Mouse (Mus musculus): ENCODE results near the gene Ccser1.
"Not testable (repeated sequence)": the region's sequence is repeated elsewhere in the genome, so short reads cannot be mapped to it uniquely, and the experiment has no call there.

Gene Ccser1

GRCm38 (mm10) chr6:61729065-61729464, 548.9 kb downstream of the Ccser1 start:
- no peak for DNase-seq (ENCODE audit: low spot score)

GRCm38 (mm10) chr6:61730088-61730880, 550.2 kb downstream of the Ccser1 start:
- no peak for DNase-seq (ENCODE audit: low spot score)

DNA sequence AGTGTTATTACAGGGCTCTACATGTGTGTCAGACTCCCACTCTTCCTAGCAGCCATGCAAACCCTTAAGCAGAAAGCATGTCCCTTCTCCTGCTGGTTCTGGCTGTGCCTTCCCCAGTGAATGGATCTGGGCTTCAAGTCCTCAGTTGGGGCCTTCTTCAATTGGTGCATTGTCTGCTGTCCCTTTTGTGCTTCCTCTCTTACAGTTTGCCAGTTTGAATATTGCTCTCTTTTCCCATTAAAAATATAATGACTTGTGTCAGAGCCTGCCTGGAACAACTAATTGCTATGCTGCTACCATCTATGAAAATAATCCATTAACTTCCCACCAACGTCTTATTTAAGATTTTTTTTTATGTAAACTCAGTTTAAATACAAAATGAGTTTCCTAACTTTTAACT, 566.2 kb downstream of the Ccser1 start:
- no peak for DNase-seq (ENCODE audit: low spot score)

GRCm38 (mm10) chr6:61762135-61762534, 582.0 kb downstream of the Ccser1 start:
- DNase-seq (ENCODE audit: low spot score) = no peak

DNA sequence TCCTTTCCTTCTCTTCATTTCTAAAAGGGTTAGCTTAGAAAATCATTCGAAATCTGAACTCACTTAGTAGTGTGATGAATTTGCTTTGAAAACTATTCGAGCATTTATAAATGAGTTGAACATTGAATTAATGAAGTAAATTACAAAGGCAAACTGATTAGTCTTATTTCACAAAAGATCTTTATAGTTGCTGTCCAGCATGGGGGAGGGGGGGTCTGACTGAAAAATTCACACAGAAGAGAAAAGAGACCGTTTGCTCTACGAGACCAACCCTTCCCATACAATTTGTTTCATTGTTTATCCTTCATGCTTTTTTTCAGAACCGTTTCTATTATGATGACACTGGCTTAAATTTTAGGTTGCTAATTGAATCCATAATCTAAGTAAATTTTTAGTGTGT, 583.3 kb downstream of the Ccser1 start:
- DNase-seq (ENCODE audit: low spot score) = no peak

DNA sequence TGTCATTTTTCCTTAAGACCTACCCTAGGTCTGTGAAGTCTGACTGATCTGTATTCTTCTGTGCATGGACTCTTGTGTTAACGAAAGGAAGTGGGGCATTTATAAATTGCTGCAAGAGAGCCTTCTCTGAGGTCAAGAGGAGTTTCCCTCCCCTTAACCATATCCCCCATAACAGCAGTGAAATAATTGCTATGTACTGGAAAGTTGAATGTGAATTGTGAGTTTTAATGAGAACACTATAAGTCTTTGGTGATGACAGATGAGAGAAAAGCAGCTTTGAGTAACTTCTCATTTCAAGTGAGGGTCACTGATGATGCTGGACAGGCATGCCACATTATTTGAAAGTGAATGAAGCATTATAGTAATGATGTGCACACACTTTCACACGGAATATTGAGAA, 585.7 kb downstream of the Ccser1 start:
- DNase-seq (ENCODE audit: low spot score) = no peak

GRCm38 (mm10) chr6:61767151-61767550, 587.0 kb downstream of the Ccser1 start:
- DNase-seq (ENCODE audit: low spot score) = no peak

GRCm38 (mm10) chr6:61786706-61787105, 606.6 kb downstream of the Ccser1 start:
- DNase-seq (ENCODE audit: low spot score) = no peak

- DNase-seq (ENCODE audit: low spot score) = no peak
Measured at GRCm38 (mm10) chr6:61800889-61801288, 620.8 kb downstream of the Ccser1 start.

DNA sequence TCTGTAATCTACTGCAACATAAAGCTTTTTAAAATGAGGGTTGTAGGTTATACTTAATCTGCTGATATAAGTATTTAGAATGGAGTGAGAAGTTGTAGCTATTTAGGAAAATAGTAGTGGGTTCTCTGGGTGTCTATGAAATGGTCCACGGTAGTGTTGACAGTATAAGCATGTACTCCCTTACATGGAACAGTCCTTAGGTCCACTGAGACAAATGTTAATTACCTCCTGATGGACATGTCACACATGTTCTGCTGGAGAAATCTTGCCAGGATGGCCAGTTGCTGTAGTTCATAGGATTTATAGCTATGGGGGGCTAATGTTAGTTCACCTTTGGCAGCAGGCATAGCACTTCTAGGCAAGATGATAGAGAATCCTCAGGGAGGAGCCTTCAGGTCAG, 625.4 kb downstream of the Ccser1 start:
- DNase-seq (ENCODE audit: low spot score) = no peak

- no peak for DNase-seq (ENCODE audit: low spot score)
Measured at GRCm38 (mm10) chr6:61817716-61818115, 637.6 kb downstream of the Ccser1 start.

DNA sequence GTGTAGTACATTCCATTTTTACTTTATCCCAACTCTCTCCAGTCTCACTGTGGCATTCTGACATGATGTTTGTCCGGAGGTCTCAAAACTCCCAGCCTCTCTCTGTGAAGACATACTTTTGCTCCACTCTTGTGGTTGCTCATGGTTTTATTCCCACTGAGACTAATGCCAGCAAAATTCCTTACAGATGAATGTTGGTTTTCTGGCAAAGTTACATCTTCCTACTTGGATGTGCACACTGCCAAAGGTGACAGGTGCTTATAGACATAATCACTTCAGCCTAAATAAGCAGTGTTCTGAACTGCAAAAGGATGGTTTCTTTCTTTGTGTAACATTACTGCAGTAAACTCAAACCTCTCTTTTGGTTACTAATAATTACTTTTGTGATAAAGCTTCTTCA, 696.2 kb downstream of the Ccser1 start:
- DNase-seq (ENCODE audit: low spot score) = no peak

GRCm38 (mm10) chr6:61898238-61898637, 718.1 kb downstream of the Ccser1 start:
- DNase-seq (ENCODE audit: low spot score) = no peak

DNA sequence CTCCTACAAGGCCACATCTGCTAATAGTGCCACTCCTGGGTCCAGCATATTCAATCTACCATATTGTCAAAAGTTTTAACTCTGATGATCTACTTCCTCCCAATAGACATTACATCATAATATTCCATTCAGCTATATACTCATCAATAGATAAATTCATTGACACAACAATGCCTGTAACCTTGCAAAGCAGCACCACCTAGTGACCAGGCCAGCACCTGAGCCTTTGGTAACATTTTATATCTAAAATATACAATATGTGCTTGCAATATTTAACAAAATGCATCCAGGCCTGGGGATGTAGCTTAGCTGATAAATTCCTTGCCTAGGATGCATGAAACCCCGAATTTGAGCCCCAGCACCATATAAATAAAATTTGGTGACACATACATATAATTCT, 722.6 kb downstream of the Ccser1 start:
- DNase-seq (ENCODE audit: low spot score) = no peak

DNA sequence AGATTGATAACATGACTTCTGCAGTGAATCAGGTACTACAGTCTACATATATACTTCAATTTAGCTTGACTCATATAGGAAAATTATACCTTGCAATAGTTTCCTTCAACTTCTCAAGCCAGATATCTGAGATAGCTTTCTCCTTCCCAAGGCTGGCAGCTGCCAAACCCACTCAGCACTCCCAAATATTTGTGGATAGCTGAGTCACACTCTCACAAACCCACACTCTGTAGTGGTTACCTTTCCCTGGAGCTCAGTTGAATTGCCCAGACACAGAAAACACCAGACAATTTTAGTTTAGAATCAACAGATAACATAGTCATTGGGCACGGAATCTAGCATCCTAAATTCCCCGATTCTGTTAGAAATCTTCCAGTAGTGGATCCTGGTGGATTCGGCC, 732.8 kb downstream of the Ccser1 start:
- DNase-seq (ENCODE audit: low spot score) = no peak

- no peak for DNase-seq (ENCODE audit: low spot score)
Measured at GRCm38 (mm10) chr6:61931622-61932021, 751.5 kb downstream of the Ccser1 start.

GRCm38 (mm10) chr6:61936656-61937055, 756.5 kb downstream of the Ccser1 start:
- DNase-seq (ENCODE audit: low spot score) = no peak

- DNase-seq (ENCODE audit: low spot score) = no peak
Measured at GRCm38 (mm10) chr6:61939236-61939635, 759.1 kb downstream of the Ccser1 start.

GRCm38 (mm10) chr6:61953703-61954102, 773.6 kb downstream of the Ccser1 start:
- no peak for DNase-seq (ENCODE audit: low spot score)

DNA sequence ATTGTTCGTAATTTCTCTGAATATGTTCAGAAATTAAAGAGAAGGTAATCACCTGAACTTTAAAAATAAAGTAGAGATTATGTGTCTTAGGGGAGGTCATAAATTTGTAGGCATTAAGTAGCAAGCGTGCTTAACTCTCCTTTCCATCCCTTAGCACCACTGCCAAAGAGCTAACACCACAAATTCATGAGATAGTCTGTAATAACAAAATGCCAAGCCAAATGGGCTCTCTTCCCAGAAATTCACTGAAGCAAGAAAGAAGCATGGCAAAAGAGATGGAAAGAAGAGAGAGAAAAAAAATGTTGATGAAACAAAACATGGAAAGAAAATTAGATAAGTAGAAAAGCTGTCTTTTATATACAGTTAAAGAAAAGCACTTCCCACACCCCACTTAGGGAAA, 796.8 kb downstream of the Ccser1 start:
- DNase-seq (ENCODE audit: low spot score) = no peak

DNA sequence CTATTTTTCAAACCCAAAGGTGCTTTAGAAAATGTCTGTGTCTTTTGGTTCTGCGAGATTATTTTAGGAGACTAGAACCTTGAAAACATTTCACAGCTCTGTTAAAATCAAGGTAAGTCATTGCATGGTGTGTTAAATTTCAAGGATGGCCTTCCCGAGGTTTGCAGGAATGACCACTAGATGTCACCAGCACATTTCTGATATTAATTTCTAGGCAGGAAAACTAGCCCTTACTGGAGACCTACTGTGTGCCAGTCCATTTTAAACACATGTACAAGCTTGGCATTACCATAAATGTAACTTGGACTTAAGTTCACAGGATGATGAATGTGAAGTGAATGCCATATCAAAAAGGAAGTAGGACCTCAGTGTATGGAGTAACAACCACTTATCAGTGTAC, 798.3 kb downstream of the Ccser1 start:
- no peak for DNase-seq (ENCODE audit: low spot score)

GRCm38 (mm10) chr6:62014374-62014773, 834.2 kb downstream of the Ccser1 start:
- no peak for DNase-seq (ENCODE audit: low spot score)

DNA sequence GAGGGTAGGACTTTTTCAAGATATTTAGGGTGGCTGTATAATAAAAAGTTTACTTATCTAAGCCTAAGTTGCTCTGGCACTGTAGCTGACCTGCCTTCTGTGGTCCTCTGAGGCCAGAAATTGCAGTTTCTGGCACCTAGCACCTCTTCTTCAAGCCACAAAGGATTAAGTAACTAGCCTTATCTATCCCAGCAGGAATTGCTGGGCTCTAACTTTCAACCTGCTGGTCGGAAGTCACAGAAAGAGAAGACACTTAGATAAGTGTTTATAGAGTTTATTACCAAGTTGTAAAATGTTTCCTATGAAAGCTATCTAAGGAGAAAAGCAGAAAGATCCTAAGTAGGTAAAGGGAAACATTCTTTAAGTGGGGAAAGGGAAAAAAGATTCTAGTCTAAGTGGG, 864.3 kb downstream of the Ccser1 start:
- no peak for DNase-seq (ENCODE audit: low spot score)

DNA sequence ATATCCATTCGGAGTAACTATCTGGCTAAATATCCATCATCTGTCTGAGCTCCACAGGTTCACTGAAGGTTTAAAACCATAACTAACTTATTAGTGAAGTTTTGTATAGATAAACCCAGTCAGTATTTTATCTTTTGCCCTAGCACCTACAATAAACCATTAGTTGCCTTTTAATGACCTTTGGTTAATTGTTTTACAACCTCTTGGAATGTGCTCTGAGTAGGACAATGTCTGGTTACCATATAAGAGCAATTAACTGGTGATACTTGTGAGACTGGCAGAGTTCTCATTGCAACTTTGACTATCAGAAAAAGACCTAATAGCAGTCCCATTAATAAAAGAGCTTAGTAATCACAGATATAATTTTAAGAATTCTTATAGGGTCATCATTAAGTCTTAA, 864.9 kb downstream of the Ccser1 start:
- DNase-seq (ENCODE audit: low spot score) = not testable (repeated sequence)

Measured in spleen, adult 12 weeks (tissue).